Mouse (Mus musculus) common myeloid progenitor, adult 5-6 weeks (primary cell): ENCODE data around the gene Cspg4. TPM values are rescaled to one million over a fixed set of nuclear protein-coding genes. Genes with fewer than 3 reads are reported as not detected.
"Not testable (repeated sequence)": the region's sequence is repeated elsewhere in the genome, so short reads cannot be mapped to it uniquely, and the experiment has no call there.

ENCODE experiments used
- ATAC-seq: replicated peaks from 2 replicates; pipeline ENCODE4 v1.8.0; 2016; ENCODE audit warnings: low read depth, mild to moderate bottlenecking, moderate TSS enrichment, inconsistent platforms; ENCODE audit not compliant: poor library complexity, severe bottlenecking
- total RNA-seq: library from RNA; stranded (forward); fragments of 200-1000, 187-1606 nt; gene quantifications from 2 replicates; pipeline ENCODE4 v1.2.3, GENCODE M21; 2017

The Cspg4 gene
- total RNA-seq, 1 experiment from 2014 or later, result not detected

DNA sequence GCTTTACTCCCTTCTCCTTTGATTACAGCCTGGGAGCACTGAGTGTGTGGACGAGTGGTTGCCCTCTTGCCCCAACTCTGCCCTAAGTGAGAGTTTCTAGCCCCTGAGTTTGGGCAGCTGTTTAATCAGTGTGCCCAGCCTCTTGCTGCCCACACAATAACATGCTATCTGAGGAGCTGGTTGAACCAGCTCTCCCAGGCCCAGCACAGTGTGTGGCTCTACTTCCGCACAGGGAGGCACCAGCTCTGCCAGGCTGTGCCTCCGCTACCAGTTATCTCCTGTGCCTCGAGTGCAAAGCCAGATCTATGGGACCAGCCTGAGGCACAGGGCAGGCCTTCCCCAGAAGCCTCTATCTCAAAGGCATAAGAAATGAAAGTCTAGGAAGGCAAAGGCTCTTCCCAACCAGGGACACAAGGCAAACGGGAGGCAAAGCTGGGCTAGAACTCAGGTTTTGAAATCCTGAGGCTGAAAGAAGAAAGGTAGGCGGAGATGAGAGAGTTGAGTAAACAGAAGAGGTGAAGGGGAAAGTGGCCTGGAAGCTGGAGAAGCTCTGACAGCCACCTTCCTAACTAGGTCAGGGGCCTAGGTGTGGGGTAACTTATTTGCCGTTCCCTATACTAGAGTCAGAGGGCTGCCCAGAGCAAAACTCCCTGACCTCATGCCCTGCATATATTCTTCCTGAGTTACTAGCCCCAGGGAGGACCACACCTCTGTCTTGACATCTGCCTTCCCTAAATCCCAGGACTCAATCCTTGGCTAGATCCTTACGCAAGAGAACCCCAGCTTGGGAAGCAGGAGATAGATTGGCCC is 59.2 kb downstream of the Cspg4 start:
- no peak for ATAC-seq

DNA sequence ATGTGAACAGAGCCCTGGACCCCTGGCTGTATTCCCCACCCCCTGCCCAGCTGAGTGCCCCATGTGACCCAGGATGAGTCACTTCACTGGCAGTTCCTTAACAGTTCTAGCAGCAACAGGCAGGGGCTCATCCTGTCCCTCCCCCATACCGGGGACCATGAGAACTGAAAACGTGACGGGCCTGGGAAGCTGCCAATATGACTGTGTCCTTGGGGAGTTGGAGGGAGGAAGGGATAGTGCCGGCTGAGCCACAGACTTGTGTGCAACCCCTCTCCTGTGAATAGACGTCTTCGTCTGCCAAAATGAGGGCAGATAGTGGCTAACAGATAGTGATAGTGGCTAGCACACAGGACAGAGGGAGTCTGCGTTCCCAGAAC is 59.8 kb downstream of the Cspg4 start:
- ATAC-seq, result peak; percentile 6; the same call in 1 of the 2 replicates

- ATAC-seq, result no peak
Measured at GRCm38 (mm10) chr9:56925291-56926024, 60.6 kb downstream of the Cspg4 start.

DNA sequence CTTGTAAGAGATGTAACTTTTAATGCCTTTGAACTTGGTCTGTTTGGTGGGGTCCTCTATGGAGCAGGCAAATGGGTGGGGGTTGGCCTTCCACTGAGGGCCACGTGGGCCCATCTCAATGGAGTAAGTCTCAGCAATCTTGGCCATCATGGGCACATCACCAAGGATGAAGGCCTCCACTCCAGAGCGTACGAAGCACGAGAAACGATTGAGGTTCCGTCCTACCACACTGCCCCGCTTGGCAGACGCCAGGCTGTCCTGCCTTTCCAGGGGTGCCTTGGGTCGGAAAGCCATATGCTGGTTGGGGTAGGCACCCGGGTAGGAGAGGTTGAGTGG is 61.2 kb downstream of the Cspg4 start:
- ATAC-seq, result no peak

- no peak for ATAC-seq
Measured at GRCm38 (mm10) chr9:56926387-56926786, 61.6 kb downstream of the Cspg4 start.

- ATAC-seq, result 0 out of 2 replicates have a peak, but pooled peaks have one; percentile 10
Measured at GRCm38 (mm10) chr9:56927191-56928012, 62.6 kb downstream of the Cspg4 start.

DNA sequence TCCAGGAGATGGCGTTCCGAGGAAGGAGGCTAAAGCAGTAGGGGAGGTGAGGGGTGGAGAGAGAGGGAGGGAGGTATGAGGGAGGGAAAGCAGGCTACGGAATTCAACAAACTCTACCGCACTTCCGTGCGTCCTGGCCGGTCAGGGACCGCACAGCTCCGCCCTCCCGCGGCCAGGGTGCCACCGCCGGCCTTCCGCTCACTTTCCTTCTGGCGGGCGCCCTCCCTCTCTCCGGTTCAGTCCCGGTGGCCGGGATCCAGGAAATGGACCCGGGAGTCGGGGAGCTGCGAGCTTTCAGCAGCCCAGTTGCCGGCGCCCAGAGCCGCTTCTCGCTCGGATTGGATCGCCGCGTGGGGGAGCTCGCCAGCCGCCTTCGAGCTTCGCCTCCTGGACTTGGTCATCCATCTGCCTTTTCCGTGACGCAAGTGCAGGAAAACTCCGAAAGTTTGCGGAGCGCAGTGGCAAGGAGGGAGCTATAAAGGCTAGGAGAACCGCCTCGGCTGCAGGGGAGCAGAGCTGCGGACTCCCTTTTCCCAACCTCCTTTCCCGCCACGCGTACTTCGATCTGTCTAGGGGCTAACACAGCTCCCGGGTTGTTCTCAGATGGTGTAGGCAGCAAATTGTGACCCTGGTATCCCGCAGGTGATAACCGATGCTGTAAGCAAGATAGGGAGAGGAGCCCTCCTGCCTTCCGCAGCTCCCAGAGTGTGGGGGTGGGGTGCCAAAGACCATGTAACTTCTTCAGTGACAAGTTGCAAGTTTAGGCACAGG is 63.4 kb downstream of the Cspg4 start, which contains the start of gene Snx33:
Gene Snx33, minus strand, starts transcription at position 331 of the 771 bp plus-strand sequence.
- ATAC-seq, result peak; percentile 71

- ATAC-seq, result no peak
Measured at GRCm38 (mm10) chr9:56929496-56929895, 64.7 kb downstream of the Cspg4 start.

DNA sequence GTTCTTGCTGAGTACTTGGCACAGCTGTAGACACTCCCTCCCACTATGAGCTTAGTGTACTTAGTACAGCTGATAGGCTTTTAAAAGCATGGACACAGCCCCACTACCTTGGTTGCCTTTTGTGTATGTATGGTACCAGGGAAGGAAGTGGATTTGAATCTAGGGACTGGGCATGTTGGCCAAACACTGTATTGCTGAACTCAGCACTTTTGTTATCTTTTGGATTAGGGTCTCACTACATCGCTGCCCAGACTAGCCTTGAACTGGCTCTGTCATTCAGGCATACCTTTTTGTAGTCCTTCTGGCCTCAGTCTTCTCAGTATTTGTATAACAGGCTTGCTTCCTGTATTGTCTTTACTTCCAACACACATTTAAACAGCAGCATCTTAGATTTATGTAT is 65.7 kb downstream of the Cspg4 start:
- no peak for ATAC-seq

GRCm38 (mm10) chr9:56936861-56937222 is 72.0 kb downstream of the Cspg4 start:
- no peak for ATAC-seq

- peak; percentile 88 for ATAC-seq
Measured at GRCm38 (mm10) chr9:56937223-56938160, 72.7 kb downstream of the Cspg4 start, which contains the start of gene Imp3. Imp3 (plus strand) TSS chr9:56937475.

DNA sequence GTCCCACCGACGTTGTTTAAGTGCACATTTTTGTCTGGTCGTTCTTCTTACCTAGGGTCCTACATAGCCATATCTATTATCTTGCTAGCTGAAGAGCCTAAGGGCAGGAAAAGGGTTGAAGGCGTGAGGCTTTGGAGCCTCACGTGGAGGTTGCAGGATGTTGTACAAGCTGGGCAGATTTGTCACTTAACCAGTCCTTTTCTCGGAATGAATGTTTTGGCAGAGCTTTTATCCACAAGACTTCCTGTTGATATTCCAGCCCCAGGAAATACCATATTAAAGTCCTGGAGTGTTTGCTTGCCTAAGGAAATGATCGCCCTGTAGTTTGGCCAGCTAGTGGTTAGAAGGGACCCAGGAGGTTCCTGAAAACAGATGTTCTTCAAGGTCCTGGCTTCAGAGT is 73.5 kb downstream of the Cspg4 start:
- ATAC-seq, result no peak

- 0 out of 2 replicates have a peak, but pooled peaks have one; percentile 27 for ATAC-seq
Measured at GRCm38 (mm10) chr9:56947481-56947880, 82.6 kb downstream of the Cspg4 start.

DNA sequence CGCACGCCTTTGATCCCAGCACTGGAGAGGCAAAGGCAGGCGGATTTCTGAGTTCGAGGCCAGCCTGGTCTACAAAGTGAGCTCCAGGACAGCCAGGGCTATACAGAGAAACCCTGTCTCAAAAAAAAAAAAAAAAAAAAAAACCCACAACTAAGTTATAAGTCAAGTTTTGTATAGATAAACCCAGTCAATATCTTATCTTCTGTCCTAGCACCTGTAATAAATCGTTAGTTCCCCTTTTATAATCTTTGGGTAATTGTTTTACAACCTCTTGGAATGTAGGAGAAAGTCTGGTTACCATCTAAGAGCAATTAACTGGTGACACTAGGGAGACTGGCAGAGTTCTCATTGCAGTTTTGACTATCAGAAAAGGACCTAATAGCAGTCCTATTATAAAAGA is 83.9 kb downstream of the Cspg4 start:
- not testable (repeated sequence) for ATAC-seq

Other genes with a start within 250 kb of the Cspg4 start
- not detected in 2 replicates for gene Lingo1, start 68.6 kb upstream of the Cspg4 start, total RNA-seq
- not detected in 2 replicates for gene Odf3l1, start 354 bp upstream of the Cspg4 start, total RNA-seq
- gene Snx33, start 63.3 kb downstream of the Cspg4 start, total RNA-seq, result 4.7 and 4.8 TPM in 2 replicates
- gene Imp3, start 72.4 kb downstream of the Cspg4 start, total RNA-seq, result 81.4 and 89.8 TPM in 2 replicates
- 8.9 and 12.1 TPM in 2 replicates for gene Snupn, start 85.8 kb downstream of the Cspg4 start, total RNA-seq
- 5.7 and 11.5 TPM in 2 replicates for gene Ptpn9, start 129.9 kb downstream of the Cspg4 start, total RNA-seq
- 82.1 and 105 TPM in 2 replicates for gene Sin3a, start 207.0 kb downstream of the Cspg4 start, total RNA-seq